Mouse (Mus musculus) left cerebral cortex, adult 11 months (tissue): Measurements from ENCODE around the gene Cfap65.
A peak's percentile ranks its signal among the peaks of the same experiment; 100 is the strongest.

Experiments used
- DNase-seq: peaks from one replicate; pipeline ENCODE4 v3.0.0; 2022; ENCODE audit warnings: low spot score

The Cfap65 gene

DNA sequence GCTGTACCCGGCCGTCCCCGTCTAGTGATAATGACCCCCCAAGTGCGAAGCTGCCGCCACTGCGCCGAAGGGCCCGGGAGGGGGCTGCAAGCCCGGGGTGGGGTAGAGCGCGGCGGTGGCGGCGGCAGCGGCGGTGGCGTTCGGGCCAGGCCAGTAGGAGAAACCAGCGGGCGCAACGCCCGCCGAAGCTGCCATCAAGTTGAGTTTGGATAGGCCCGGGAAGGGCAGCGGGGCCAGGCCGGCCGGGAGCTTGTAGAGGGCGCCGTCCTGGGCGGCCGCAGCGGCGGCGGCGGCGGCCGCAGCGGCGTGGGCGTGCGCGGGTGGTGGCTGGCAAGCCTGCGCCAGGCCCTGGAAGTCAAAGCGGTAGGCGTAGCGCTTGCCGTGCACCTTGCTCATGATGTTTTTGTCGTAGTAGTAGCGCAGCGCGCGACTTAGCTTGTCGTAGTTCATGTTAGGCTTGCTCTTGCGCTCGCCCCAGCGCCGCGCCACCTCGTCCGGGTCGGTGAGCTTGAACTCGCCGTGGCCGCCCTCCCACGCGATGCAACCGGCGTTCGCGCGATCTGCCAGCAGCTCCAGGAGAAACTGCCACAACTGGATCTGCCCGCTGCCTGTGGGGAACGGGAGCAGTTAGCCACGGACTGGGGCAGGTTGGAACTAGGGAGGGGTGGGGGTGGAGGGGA, 53.2 kb downstream of the Cfap65 start:
- no peak for DNase-seq

DNA sequence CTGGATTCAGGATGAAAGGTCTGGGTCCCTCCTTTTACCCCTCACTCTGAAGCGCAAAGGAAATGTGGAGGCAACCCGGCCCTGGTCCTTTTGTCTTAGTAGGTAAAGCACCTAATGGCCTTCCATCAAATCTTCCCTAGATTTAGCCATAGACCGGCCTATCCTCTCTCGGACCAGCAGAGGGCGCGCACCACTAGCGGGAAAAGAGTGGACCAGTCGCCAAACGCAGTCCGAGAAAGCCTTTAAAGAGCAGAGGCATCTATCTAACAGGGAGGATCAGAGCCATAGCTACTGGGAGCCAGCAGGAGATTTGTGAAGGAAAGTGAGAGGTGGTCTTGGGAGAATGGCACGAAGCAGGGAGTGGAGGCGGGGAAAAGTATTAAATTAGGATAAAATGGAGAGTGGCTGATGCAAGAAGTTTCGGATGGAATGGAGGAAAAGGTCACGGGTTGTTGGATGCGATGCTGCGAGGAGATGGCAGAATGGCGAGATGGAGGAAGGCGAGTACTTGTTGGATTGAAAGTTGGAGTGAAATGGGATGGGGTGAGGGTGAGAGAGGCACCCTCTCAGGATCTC, 54.5 kb downstream of the Cfap65 start:
- no peak for DNase-seq

DNA sequence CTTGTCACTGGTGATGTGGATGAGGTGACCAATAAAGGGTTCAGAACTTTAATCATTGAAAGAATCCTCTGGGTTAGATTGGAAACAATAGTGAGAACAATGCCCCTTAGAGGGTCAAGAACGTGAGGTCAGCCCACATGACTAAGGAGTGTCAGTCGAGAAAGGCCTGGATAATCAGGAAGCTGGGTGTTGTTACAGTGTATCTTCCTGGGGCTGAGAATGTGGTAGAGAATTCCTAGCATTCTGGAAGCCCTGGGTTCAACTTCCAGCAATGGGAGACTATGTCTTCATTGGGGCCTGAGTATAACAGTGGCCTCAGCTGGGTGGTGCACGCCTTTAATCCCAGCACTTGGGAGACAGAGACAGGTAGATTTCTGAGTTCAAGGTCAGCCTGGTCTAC, 58.2 kb downstream of the Cfap65 start:
- no peak for DNase-seq

DNA sequence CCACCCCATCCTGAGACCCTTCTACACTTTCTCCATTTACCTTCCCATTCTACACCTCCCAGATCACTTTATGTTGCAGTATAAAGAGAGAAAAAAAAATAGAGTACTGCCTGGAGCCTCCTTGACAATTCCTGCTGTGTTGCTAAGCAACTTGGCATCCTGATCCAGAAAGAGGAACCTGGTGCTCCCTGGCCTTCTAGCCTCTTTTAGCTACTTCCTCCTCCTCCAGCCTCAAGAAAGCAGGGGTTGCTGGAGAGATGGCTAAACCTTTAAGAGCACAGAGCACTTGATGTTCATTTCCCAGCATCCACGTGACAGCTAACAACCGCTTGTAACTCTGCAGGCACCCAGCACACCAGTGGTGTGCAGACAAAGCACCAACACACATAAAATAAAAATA, 63.2 kb downstream of the Cfap65 start:
- no peak for DNase-seq

DNA sequence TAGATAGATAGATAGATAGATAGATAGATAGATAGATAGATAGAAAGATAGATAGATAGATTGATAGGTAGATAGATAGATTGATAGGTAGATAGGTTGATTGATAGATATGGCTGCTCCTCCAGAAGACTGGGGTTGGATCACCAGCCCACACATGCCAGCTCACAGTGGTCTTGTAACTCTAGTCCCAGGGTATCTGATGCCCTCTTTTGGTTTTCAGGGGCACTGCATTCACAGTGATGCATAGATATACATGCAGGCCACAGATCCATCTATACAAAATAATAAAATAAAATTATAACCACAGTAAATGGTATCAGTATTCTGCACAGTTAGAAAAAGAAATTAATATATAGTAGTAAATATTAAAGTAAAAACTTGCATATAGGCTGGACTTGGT, 73.6 kb downstream of the Cfap65 start:
- DNase-seq: no peak

DNA sequence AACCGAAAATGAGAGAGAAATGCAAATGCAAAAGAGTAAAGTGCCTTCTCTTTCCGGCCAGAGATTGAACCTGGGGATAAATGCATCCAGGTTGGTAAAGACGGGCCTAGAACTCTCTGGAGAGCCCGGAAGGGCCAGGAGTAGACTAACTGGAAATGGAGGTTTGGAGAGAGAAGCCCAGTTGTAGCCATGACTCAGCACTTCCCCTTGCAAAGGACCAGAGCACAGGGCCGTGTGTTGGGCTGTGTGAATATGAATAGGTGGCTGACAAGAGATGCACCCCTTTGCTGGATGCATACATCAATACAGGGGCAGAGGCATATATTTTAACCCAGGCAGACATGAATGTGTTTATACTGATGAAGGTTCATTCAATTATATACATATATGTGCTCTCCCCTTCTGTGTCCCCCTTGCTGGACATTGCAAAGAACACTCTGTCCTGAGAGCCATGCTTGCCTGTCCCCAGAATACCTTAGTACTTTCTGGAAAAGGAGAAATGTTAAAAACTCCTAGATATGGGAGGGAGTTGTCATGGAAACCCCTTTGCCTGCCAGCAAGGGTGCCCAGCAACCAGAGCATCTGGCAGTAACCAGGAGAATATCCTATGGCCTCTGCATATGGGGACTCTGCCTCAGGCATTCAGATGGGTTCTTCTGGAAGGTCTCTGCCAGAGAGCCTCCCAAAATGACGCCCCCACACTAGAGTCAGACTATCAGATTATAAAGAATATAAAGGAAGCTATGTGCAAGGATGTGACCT, 76.0 kb downstream of the Cfap65 start:
- no peak for DNase-seq

DNA sequence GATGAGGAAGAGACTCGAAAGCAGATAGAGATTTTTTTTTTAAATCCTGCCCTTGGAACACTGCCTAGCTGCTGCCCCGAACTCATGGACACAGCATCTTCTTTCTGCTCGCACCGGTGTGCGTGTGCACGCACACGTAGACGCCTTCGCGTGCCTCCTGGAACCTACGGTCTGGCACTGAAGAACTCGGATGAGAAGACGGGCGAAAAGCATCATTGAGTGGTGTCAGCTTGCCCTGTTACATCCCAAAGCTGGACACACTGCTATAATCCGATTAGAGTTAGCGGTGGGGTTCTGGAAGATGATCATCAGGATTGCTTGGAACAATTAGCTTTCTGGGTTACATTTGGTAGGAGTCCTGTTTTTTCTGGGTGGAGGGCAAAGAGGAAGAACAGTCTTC, 76.6 kb downstream of the Cfap65 start:
- DNase-seq: no peak

DNA sequence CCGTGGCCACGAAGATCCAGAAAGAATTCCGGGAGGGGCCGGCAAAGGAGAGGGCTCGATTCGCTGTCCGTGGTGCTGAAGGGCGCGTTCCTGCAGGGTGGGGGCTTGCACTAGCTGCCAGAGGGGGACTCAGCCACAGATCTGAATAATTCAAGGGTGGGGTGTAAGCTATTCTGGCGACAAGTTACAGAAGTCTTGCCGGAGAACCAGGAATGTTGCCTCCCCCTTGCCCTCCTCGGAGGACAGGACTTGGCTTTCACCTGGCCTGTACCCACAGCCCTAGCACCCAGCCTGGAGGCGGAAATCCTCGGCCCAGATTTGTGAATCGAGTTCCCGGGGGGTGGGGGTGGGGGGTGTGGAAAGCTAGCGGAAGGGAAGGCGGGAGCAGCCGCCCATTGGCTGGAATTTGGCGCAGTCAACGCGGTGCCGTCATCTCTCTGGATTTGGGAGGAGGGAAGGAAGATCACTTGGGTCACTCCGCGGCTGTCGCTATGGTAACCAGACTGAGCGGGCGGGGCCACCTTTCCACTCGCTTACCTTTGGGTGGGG, 77.2 kb downstream of the Cfap65 start:
- DNase-seq: peak; percentile 81

DNA sequence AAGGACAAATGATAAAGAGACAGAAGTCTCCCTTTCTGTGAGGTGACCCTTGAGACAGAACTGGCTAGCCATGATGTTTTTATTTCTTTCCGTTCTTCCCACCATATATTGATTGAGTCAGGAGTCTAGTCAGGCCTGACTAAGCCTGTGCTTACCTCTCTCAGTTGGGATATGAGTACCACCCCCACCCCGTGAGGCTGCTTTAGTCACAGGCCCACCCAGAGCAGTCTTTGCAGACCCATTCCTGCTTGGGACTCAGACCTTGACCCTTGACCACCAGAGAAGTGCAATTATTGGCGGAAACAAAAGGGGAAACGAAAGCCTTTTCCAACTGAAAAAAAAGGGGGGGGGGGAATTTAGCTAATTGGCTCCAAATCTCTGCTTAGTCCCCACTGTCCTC, 77.7 kb downstream of the Cfap65 start:
- DNase-seq: no peak

DNA sequence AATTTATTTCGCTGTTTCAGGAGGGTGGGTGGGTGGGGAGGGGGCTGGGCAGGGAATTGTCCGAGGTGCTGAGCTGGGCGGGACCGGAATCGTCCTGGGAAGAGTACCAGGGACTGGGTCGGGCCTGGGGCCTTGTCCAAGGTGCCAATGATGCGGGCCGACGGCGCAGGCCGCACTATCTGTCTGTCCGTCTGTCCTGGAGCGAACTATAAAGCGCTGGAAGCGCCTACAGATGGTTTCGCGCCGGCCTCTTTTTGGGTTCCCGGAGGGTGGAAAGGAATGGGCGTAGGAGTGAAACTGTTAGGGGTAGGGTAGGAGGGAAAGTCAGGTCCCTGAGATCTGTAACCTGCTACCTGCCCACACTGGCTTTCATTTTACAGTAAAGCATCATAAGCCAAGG, 78.2 kb downstream of the Cfap65 start:
- DNase-seq: no peak

DNA sequence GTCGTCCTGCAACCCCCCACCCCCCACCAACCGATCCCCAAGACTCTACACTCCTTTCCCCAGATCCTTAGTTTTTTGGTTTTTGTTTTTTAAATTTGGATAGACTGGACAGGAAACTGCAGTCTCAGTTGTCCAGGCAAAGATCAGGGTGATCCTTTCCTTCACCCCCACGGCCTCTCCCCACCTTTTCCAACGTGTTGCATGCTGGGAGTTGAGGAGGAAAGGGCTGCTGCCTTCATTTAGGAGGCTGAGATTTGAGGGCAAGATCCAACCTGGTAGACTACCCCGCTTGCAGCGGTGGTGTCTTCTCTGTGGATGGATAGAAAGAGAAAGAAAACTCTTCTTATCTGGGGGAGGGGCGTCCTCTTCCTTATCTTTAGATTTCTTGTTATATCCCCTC, 78.6 kb downstream of the Cfap65 start:
- DNase-seq: no peak

DNA sequence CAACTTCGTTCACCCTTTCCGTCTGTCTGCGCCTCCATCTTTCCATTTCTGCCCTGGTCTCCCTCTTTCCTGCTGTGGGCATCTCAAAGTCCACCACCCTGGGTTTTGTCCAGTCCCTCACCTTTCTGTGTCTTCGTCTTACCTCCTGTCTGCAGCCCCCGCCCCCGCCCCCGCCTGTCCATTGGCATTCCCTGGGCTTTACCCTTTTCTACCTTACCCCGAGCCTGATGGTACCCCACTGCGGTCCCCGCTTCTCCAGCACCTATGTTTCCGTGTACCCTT, 79.0 kb downstream of the Cfap65 start:
- no peak for DNase-seq

DNA sequence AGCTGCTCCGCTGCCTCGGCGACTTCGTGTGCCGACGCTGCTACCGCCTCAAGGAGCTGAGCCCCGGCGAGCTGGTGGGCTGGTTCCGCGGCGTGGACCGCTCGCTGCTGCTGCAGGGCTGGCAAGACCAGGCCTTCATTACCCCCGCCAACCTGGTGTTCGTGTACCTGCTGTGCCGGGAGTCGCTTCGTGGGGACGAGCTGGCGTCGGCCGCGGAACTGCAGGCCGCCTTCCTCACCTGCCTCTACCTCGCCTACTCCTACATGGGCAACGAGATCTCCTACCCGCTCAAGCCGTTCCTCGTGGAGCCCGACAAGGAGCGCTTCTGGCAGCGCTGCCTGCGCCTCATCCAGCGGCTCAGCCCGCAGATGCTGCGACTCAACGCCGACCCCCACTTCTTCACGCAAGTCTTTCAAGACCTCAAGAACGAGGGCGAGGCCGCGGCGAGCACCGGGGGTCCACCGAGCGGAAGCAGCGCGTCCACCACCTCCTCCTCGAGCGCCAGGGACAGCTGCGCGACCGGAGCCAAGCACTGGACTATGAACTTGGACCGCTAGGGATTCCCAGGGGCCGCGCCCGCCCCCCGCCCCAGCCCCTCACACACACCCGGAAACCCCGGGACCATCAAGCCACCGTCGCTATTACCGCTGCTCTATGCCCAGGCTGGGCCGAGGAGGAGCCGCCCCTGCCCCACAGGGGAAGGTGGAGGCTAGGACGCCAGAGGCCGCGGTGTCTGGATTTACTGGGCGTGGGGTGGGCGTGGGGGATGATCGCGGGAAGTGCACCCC, 79.6 kb downstream of the Cfap65 start:
- DNase-seq: no peak

DNA sequence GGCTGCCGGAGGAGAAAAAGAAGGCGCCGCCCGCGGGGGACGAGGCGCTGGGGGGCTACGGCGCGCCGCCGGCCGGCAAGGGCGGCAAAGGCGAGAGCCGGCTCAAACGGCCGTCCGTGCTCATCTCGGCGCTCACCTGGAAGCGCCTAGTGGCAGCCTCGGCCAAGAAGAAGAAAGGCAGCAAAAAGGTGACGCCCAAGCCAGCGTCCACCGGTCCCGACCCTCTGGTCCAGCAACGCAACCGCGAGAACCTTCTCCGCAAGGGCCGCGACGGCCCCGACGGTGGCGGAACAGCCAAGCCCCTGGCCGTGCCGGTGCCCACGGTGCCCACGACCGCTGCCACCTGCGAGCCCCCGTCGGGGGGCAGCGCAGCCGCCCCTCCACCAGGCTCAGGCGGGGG, 80.2 kb downstream of the Cfap65 start:
- no peak for DNase-seq

DNA sequence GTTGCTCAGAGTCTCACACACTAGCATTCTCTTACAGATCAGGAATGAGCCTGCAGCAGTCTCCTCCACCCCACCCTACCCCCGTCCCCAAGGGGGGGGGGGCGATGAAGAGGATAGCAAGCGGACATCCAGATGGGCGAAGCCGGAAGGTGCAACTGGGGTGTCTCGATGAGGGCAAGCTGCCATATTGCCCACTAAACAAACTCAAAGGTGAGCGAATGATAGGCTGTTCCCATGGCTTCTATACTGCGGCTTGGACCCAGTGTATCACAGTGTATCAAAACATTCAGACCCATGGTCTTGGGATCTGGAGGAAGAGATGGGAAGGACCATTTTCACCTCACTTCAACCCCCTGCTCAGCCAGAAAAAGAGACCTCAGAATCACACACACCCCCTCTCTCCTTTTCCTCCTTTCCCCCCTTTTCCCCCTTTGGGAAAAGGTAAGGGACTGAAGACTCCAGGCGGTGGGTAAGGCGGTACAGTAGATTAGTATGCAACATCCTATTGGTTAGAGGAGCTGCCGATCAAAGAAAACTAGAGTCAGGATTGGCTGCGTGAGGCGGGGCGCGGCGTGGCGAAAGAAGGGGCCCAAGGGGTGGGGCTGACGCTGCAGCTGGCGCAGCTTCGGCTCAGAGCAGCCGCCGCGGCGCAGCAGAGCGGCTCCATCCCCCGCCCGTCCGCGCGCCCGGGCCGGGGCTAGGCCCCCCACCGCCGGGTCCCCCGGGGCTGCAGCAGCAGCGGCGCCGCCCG, 80.9 kb downstream of the Cfap65 start, which contains the start of gene Cdk5r2:
Gene Cdk5r2, plus strand, starts transcription at position 629 of the 751 bp plus-strand sequence.
- peak; percentile 96 for DNase-seq
